Mouse (Mus musculus) cortical plate, adult 2 months (tissue): ENCODE data around the gene Ltbp2.

ENCODE experiments used
- CTCF ChIP-seq: fragments of 200-500 bp; IDR thresholded peaks from 2 replicates; pipeline ENCODE4 v1.5.1; 2011; ENCODE audit warnings: mild to moderate bottlenecking, control low read depth, low read length; ENCODE audit not compliant: insufficient read depth; ENCODE audit errors: extremely low read depth
- POLR2A ChIP-seq: fragments of 200-500 bp; IDR thresholded peaks from 2 replicates; pipeline ENCODE4 v1.6.1; 2011; ENCODE audit warnings: mild to moderate bottlenecking, low read length, control low read depth; ENCODE audit not compliant: insufficient read depth; ENCODE audit errors: extremely low read depth

- TF ChIP-seq CTCF (no peak), POLR2A (no peak)
Observed at GRCm38 (mm10) chr12:84841158-84842140, 34.9 kb downstream of the Ltbp2 start.
